Mouse (Mus musculus) heart, adult 2 months (tissue): ENCODE measurements around the gene Aaed1.

Experiments
- CTCF ChIP-seq: fragments of 200-600 bp; IDR thresholded peaks from 2 replicates; pipeline ENCODE4 v1.8.1; 2022; ENCODE audit warnings: antibody characterized with exemption, mild to moderate bottlenecking, moderate library complexity
- POLR2A ChIP-seq: fragments of 200-500 bp; IDR thresholded peaks from 2 replicates; pipeline ENCODE4 v1.6.1; 2011; ENCODE audit warnings: mild to moderate bottlenecking, low read depth, low read length, control low read depth; ENCODE audit not compliant: insufficient read depth

DNA sequence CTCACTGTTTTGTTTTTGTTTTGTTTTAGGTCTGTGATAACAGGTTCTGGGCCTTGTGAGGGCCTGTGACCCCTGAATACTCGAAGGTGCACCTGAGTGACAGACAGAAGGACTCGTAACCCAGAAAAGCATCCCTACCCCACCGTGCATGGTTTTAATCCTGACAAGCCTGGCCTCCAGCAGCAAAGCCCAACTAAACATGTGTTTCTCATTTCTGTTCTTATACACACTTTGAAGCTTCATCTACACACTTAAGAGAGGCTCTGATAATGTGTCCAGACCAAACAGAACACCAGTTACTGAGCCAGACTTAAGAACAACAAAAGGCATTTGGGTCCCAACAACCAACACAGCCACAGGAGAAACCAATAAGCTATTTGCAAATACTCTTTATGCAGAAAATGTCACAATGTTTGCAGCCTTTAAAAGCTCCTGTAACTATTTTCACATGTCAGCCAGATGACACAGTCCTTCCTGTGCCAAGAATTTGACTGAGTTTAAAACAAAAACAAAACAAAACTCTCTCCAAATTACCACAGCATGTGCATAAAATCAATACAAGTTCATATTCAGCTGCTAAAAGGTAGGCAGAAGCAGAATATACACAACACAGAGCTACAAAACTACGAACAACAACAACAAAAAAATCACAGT, 77.3 kb downstream of the Aaed1 start:
- TF ChIP-seq POLR2A, result no peak
- TF ChIP-seq CTCF, result no peak
